Mouse (Mus musculus) liver, embryonic 16.5 days (tissue): Measurements from ENCODE around the gene Stox2. TPM values are rescaled to one million over a fixed set of nuclear protein-coding genes. Genes with fewer than 3 reads are reported as not detected.

ENCODE experiments used
- ATAC-seq: fragments of 200-750 bp; cut with Nextera tagmentation; 2 replicates; pipeline ENCODE4 v1.8.0; 2017; ENCODE audit warnings: low read depth, mild to moderate bottlenecking, moderate number of reproducible peaks, moderate library complexity
- H3K27ac ChIP-seq: fragments of 300-500 bp; sonication (generic); 2 replicates; pipeline ENCODE4 v1.5.1; 2014; ENCODE audit warnings: mild to moderate bottlenecking, low read length
- H3K27me3 ChIP-seq: fragments of 300-500 bp; sonication (generic); 2 replicates; pipeline ENCODE4 v1.6.1; 2014; ENCODE audit warnings: low read depth, low read length, mixed read lengths; ENCODE audit not compliant: control insufficient read depth, insufficient read depth
- H3K36me3 ChIP-seq: fragments of 300-500 bp; sonication (generic); 2 replicates; pipeline ENCODE4 v1.6.1; 2014; ENCODE audit warnings: mild to moderate bottlenecking; ENCODE audit not compliant: control insufficient read depth, insufficient read depth
- H3K4me1 ChIP-seq: fragments of 300-500 bp; sonication (generic); 2 replicates; pipeline ENCODE4 v1.6.1; 2014; ENCODE audit warnings: low read depth, low read length, mixed read lengths; ENCODE audit not compliant: control insufficient read depth
- H3K4me2 ChIP-seq: fragments of 300-500 bp; sonication (generic); 2 replicates; pipeline ENCODE4 v1.6.1; 2014; ENCODE audit warnings: low read depth, low read length, mixed read lengths
- H3K4me3 ChIP-seq: fragments of 300-500 bp; sonication (generic); 2 replicates; pipeline ENCODE4 v1.5.1; 2014; ENCODE audit warnings: low read depth, mild to moderate bottlenecking, low read length
- H3K9ac ChIP-seq: fragments of 300-500 bp; sonication (generic); 2 replicates; pipeline ENCODE4 v1.6.1; 2014; ENCODE audit warnings: low read depth, low read length
- H3K9me3 ChIP-seq: fragments of 300-500 bp; sonication (generic); replicated peaks from 2 replicates; pipeline ENCODE4 v1.6.1; 2016; ENCODE audit warnings: low read length; ENCODE audit not compliant: control insufficient read depth
- WGBS: fragments of 180-500 bp; shearing (Covaris S2); extraction: QIAGEN DNeasy Blood & Tissue Kit; methylation state at CpG from one replicate; pipeline ENCODE4 v1.1.7; 2014; ENCODE audit not compliant: insufficient replicate concordance; 5-methylcytosine and 5-hydroxymethylcytosine counted together
- polyA plus RNA-seq: library from polyadenylated mRNA; unstranded; fragments of >200 nt; fragmentation: Nextera tagmentation; extraction: Ambion mirVana; gene quantifications from 2 replicates; pipeline ENCODE4 v1.2.1, GENCODE M21; 2015

Stox2 gene
- polyA plus RNA-seq, 1 experiment from 2014 or later: 0.30 TPM

GRCm38 (mm10) chr8:47391844-47392243 is 54.3 kb downstream of the Stox2 start:
- 75% methylated on average over 10 of the region's 10 CpGs for WGBS
- no peak for ATAC-seq
- H3K4me2 ChIP-seq: no peak overlapping the region
- H3K36me3 ChIP-seq: no peaks in the 10 kb centered on the region
- no peak overlapping the region for H3K27ac ChIP-seq
- no peak overlapping the region for H3K4me3 ChIP-seq
- no peaks in the 10 kb centered on the region for H3K4me1 ChIP-seq
- no peak overlapping the region for H3K9ac ChIP-seq
- H3K27me3 ChIP-seq: no peaks in the 10 kb centered on the region
- no peaks in the 10 kb centered on the region for H3K9me3 ChIP-seq

GRCm38 (mm10) chr8:47389430-47389829 is 56.7 kb downstream of the Stox2 start:
- no peak overlapping the region for H3K4me3 ChIP-seq
- no peaks in the 10 kb centered on the region for H3K9me3 ChIP-seq
- WGBS: 66% methylated on average over 3 of the region's 3 CpGs
- no peak for ATAC-seq
- H3K4me2 ChIP-seq: no peak overlapping the region
- H3K36me3 ChIP-seq: no peaks in the 10 kb centered on the region
- H3K4me1 ChIP-seq: no peaks in the 10 kb centered on the region
- no peaks in the 10 kb centered on the region for H3K27me3 ChIP-seq
- H3K9ac ChIP-seq: no peak overlapping the region
- no peak overlapping the region for H3K27ac ChIP-seq

GRCm38 (mm10) chr8:47388171-47388570 is 58.0 kb downstream of the Stox2 start:
- no peaks in the 10 kb centered on the region for H3K27me3 ChIP-seq
- no peaks in the 10 kb centered on the region for H3K9me3 ChIP-seq
- H3K9ac ChIP-seq: no peak overlapping the region
- no peak overlapping the region for H3K4me2 ChIP-seq
- H3K4me3 ChIP-seq: no peak overlapping the region
- H3K4me1 ChIP-seq: no peaks in the 10 kb centered on the region
- WGBS: 62% methylated on average over 12 of the region's 12 CpGs
- H3K36me3 ChIP-seq: no peaks in the 10 kb centered on the region
- no peak overlapping the region for H3K27ac ChIP-seq
- ATAC-seq: no peak

GRCm38 (mm10) chr8:47385810-47386209 is 60.4 kb downstream of the Stox2 start:
- no peaks in the 10 kb centered on the region for H3K36me3 ChIP-seq
- no peak overlapping the region for H3K27ac ChIP-seq
- no peak for ATAC-seq
- H3K9ac ChIP-seq: no peak overlapping the region
- no peaks in the 10 kb centered on the region for H3K9me3 ChIP-seq
- 37% methylated on average over 1 of the region's 1 CpGs for WGBS
- H3K4me2 ChIP-seq: no peak overlapping the region
- no peaks in the 10 kb centered on the region for H3K4me1 ChIP-seq
- no peaks in the 10 kb centered on the region for H3K27me3 ChIP-seq
- H3K4me3 ChIP-seq: no peak overlapping the region

- Histone ChIP-seq H3K27me3 (no peaks in the 10 kb centered on the region), H3K36me3 (no peaks in the 10 kb centered on the region), H3K9me3 (no peaks in the 10 kb centered on the region), H3K4me2 (no peak overlapping the region), H3K4me1 (no peaks in the 10 kb centered on the region), H3K27ac (no peak overlapping the region), H3K4me3 (no peak overlapping the region), H3K9ac (no peak overlapping the region)
- WGBS: 78% methylated on average over 5 of the region's 5 CpGs
- no peak for ATAC-seq
Measured at GRCm38 (mm10) chr8:47384151-47384550, 62.0 kb downstream of the Stox2 start.

GRCm38 (mm10) chr8:47383632-47384031 is 62.5 kb downstream of the Stox2 start:
- no peaks in the 10 kb centered on the region for H3K36me3 ChIP-seq
- no peaks in the 10 kb centered on the region for H3K27me3 ChIP-seq
- H3K9me3 ChIP-seq: no peaks in the 10 kb centered on the region
- no peaks in the 10 kb centered on the region for H3K4me1 ChIP-seq
- no peak overlapping the region for H3K4me2 ChIP-seq
- no peak overlapping the region for H3K9ac ChIP-seq
- ATAC-seq: no peak
- 69% methylated on average over 9 of the region's 9 CpGs for WGBS
- no peak overlapping the region for H3K27ac ChIP-seq
- no peak overlapping the region for H3K4me3 ChIP-seq

- Histone ChIP-seq H3K27me3 (no peaks in the 10 kb centered on the region), H3K4me1 (no peaks in the 10 kb centered on the region), H3K4me2 (no peak overlapping the region), H3K27ac (no peak overlapping the region), H3K9ac (no peak overlapping the region), H3K4me3 (no peak overlapping the region), H3K9me3 (no peaks in the 10 kb centered on the region), H3K36me3 (no peaks in the 10 kb centered on the region)
- ATAC-seq: no peak
- 58% methylated on average over 3 of the region's 3 CpGs for WGBS
Measured at GRCm38 (mm10) chr8:47381216-47381615, 64.9 kb downstream of the Stox2 start.

- Histone ChIP-seq H3K4me3 (no peak overlapping the region), H3K4me1 (no peaks in the 10 kb centered on the region), H3K4me2 (no peak overlapping the region), H3K36me3 (no peaks in the 10 kb centered on the region), H3K27me3 (no peaks in the 10 kb centered on the region), H3K9ac (no peak overlapping the region), H3K27ac (no peak overlapping the region), H3K9me3 (no peaks in the 10 kb centered on the region)
- no peak for ATAC-seq
- WGBS: 65% methylated on average over 6 of the region's 6 CpGs
Measured at GRCm38 (mm10) chr8:47380725-47381124, 65.4 kb downstream of the Stox2 start.

GRCm38 (mm10) chr8:47380075-47380474 is 66.1 kb downstream of the Stox2 start:
- no peaks in the 10 kb centered on the region for H3K4me1 ChIP-seq
- no peaks in the 10 kb centered on the region for H3K9me3 ChIP-seq
- H3K4me3 ChIP-seq: no peak overlapping the region
- H3K27ac ChIP-seq: no peak overlapping the region
- no peaks in the 10 kb centered on the region for H3K36me3 ChIP-seq
- WGBS: 30% methylated on average over 3 of the region's 3 CpGs
- H3K9ac ChIP-seq: no peak overlapping the region
- no peak; the same call in 1 of the 2 replicates for ATAC-seq
- no peaks in the 10 kb centered on the region for H3K27me3 ChIP-seq
- no peak overlapping the region for H3K4me2 ChIP-seq

GRCm38 (mm10) chr8:47376651-47377050 is 69.5 kb downstream of the Stox2 start:
- Histone ChIP-seq H3K9me3 (no peaks in the 10 kb centered on the region), H3K27ac (no peak overlapping the region), H3K27me3 (no peaks in the 10 kb centered on the region), H3K9ac (no peak overlapping the region), H3K4me2 (no peak overlapping the region), H3K36me3 (no peaks in the 10 kb centered on the region), H3K4me3 (no peak overlapping the region), H3K4me1 (no peaks in the 10 kb centered on the region)
- ATAC-seq: no peak
- WGBS: 65% methylated on average over 7 of the region's 7 CpGs
